Mouse (Mus musculus) myocyte (in vitro differentiated cells): Measurements from ENCODE around the gene Hspg2.

ENCODE experiments used
- CEBPB ChIP-seq: IDR thresholded peaks from 2 replicates; pipeline ENCODE4 v1.6.1; 2011; ENCODE audit warnings: mild to moderate bottlenecking, moderate library complexity; ENCODE audit not compliant: poor library complexity, insufficient read depth, severe bottlenecking
- E2F4 ChIP-seq: IDR thresholded peaks from one replicate; pipeline ENCODE4 v1.6.1; 2011; ENCODE audit warnings: mild to moderate bottlenecking, control low read depth, moderate library complexity; ENCODE audit not compliant: insufficient read depth
- MAX ChIP-seq: IDR thresholded peaks from one replicate; pipeline ENCODE4 v1.6.1; 2011; ENCODE audit warnings: low read depth, mild to moderate bottlenecking, control low read depth
- MYOD1 ChIP-seq, 3 experiments: IDR thresholded peaks; one replicate each; pipeline ENCODE4 v1.6.1; 2011; ENCODE audit warnings: control low read depth in 2 of 3, low read depth in 2 of 3, mild to moderate bottlenecking in 2 of 3, moderate library complexity in 1 of 3; ENCODE audit not compliant: insufficient read length in 2 of 3, control insufficient read depth in 1 of 3
- MYOG ChIP-seq, 3 experiments: IDR thresholded peaks; one replicate each; pipeline ENCODE4 v1.6.1; 2011; ENCODE audit warnings: control low read depth in 2 of 3, low read depth in 2 of 3, mild to moderate bottlenecking in 2 of 3; ENCODE audit not compliant: insufficient read length in 2 of 3, control insufficient read depth in 1 of 3, insufficient read depth in 1 of 3
- POLR2A ChIP-seq: IDR thresholded peaks from one replicate; pipeline ENCODE4 v1.6.1; 2011; ENCODE audit warnings: low read depth, mild to moderate bottlenecking, control low read depth, moderate library complexity; ENCODE audit not compliant: insufficient read length
- POLR2AphosphoS2 ChIP-seq: IDR thresholded peaks from one replicate; pipeline ENCODE4 v1.6.1; 2011; ENCODE audit warnings: low read depth, control low read depth; ENCODE audit not compliant: insufficient read length
- TCF12 ChIP-seq: IDR thresholded peaks from one replicate; pipeline ENCODE4 v1.6.1; 2011; ENCODE audit warnings: mild to moderate bottlenecking, control low read depth; ENCODE audit not compliant: poor library complexity, insufficient read depth, severe bottlenecking
- USF1 ChIP-seq: IDR thresholded peaks from one replicate; pipeline ENCODE4 v1.6.1; 2011; ENCODE audit warnings: low read depth, mild to moderate bottlenecking, control low read depth, moderate library complexity

DNA sequence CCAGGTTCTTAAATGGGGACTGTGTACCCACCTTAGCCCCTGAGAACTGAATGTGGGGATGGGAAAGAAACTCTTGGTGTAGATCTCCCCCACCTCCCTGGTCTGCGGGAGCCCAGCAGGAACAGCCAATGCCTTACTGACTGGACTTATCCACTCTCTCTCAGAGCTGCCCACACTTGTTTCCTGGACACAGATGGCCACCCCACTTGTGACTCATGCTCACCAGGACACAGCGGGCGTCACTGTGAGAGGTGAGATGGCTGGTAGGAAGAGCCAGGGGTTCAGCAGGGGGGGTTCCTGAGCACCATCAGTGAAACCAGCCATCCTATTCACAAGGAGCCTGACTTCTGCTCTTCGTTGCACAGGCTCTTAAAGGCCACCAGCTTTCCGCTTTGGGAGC is 51.8 kb downstream of the Hspg2 start:
- TF ChIP-seq POLR2A: no peak
- no peak for TF ChIP-seq E2F4
- TF ChIP-seq USF1: no peak
- TF ChIP-seq MAX: no peak
- no peak for TF ChIP-seq MYOG (IDR thresholded peaks at IDR 0.05; ENCODE audit: control insufficient read depth in 1 of 3, insufficient read depth in 1 of 3, insufficient read length in 2 of 3, low read depth in 2 of 3)
- TF ChIP-seq TCF12: no peak
- no peak for TF ChIP-seq POLR2AphosphoS2
- no peak for TF ChIP-seq MYOD1 (IDR thresholded peaks at IDR 0.05; ENCODE audit: control insufficient read depth in 1 of 3, insufficient read length in 2 of 3, low read depth in 2 of 3)
- TF ChIP-seq CEBPB: no peak
